23 mouse cellular contexts compared by ENCODE assay signal in genomic region chr7:113612628-113613027, GRCm38 (mm10).
DNase-seq lines count a peak whose midpoint lies in the region; ATAC-seq and TF ChIP-seq lines count a peak whose summit lies in the region.
"Had no signal": no experiment of that assay in that cellular context is flagged by ENCODE, and none has a peak within 500 bp of the region (broad histone marks: within the 10 kb centered on the region; RNA-seq: fewer than 3 reads in every experiment).

No protein-coding gene starts in this region.

- H3K27me3 ChIP-seq in heart, embryonic 10.5 days (ENCODE audit: insufficient read depth, poor library complexity, severe bottlenecking), result no peaks in the 10 kb centered on the region
- no peaks in the 10 kb centered on the region for H3K27me3 ChIP-seq in spleen, adult 2 months (ENCODE audit: control insufficient read depth, insufficient read depth, low read length)
- H3K27me3 ChIP-seq in liver, postnatal 0 days (ENCODE audit: insufficient read depth, low read length), result no peaks in the 10 kb centered on the region
- no peaks in the 10 kb centered on the region for H3K27me3 ChIP-seq in splenic B cell, adult 2 months (ENCODE audit: control insufficient read depth, insufficient read depth, low read length, poor library complexity, severe bottlenecking)
- H3K27me3 ChIP-seq: CH12.LX; embryonic facial prominence, embryonic 12.5 days; forebrain, embryonic 13.5 days; hindbrain, embryonic 13.5 days; intestine, embryonic 15.5 days; liver, embryonic 15.5 days; midbrain, embryonic 12.5 days had no signal

- ATAC-seq in liver, postnatal 0 days, result peak; percentile 50
- ATAC-seq: forebrain, embryonic 13.5 days; intestine, embryonic 15.5 days had no signal

- WGBS in heart, embryonic 10.5 days, result 73% methylated on average over 4 of the region's 4 CpGs
- 42% methylated on average over 4 of the region's 4 CpGs for WGBS in spleen, adult 2 months
- WGBS in liver, postnatal 0 days (ENCODE audit: insufficient replicate concordance), result 45% methylated on average over 4 of the region's 4 CpGs

- H3K27ac ChIP-seq in heart, embryonic 10.5 days, result 0 out of 2 replicates have a peak overlapping the region, but pooled peaks have one; percentile 10
- H3K27ac ChIP-seq in spleen, adult 2 months (ENCODE audit: insufficient read depth, low read length), result peak overlapping the region; percentile 42
- no peak overlapping the region for H3K27ac ChIP-seq in liver, postnatal 0 days (ENCODE audit: low read depth)
- H3K27ac ChIP-seq: embryonic facial prominence, embryonic 12.5 days; forebrain, embryonic 13.5 days; hindbrain, embryonic 13.5 days; intestine, embryonic 15.5 days; liver, embryonic 15.5 days; macrophage; midbrain, embryonic 12.5 days had no signal

- H3K36me3 ChIP-seq in heart, embryonic 10.5 days, result no peaks in the 10 kb centered on the region
- H3K36me3 ChIP-seq in spleen, adult 2 months (ENCODE audit: control insufficient read depth, insufficient read depth, low read length), result no peaks in the 10 kb centered on the region
- no peaks in the 10 kb centered on the region for H3K36me3 ChIP-seq in liver, postnatal 0 days (replicated peaks; ENCODE audit: insufficient read depth, low read length)
- no peaks in the 10 kb centered on the region for H3K36me3 ChIP-seq in splenic B cell, adult 2 months (ENCODE audit: control insufficient read depth, insufficient read depth, low read length, poor library complexity, severe bottlenecking)
- H3K36me3 ChIP-seq: embryonic facial prominence, embryonic 12.5 days; hindbrain, embryonic 13.5 days; intestine, embryonic 15.5 days; liver, embryonic 15.5 days; midbrain, embryonic 12.5 days had no signal

- no peak overlapping the region for H3K9ac ChIP-seq in liver, postnatal 0 days (replicated peaks)
- H3K9ac ChIP-seq: embryonic facial prominence, embryonic 12.5 days; forebrain, embryonic 13.5 days; hindbrain, embryonic 13.5 days; intestine, embryonic 15.5 days; liver, embryonic 15.5 days; midbrain, embryonic 12.5 days had no signal

- no peak for DNase-seq in heart, embryonic 10.5 days (ENCODE audit: low spot score)
- DNase-seq in heart, postnatal 14 days, result no peak
- DNase-seq in spleen, adult 2 months (ENCODE audit: low read depth in 1 of 2, low spot score in 2 of 2), result no peak
- DNase-seq in spleen, adult 18-20 months, result no peak
- DNase-seq in liver, postnatal 0 days, result peak; percentile 28
- DNase-seq in splenic B cell, adult 2 months (ENCODE audit: low read depth, low spot score), result peak; percentile 17
- DNase-seq in ovary, adult 18-20 months (ENCODE audit: low spot score), result no peak
- DNase-seq in urinary bladder, postnatal 4 days (ENCODE audit: low spot score in 2 of 2), result no peak
- DNase-seq: adrenal gland, postnatal 36 days; cerebellum, adult 9-10 months; gastrocnemius, postnatal 10 days; kidney, adult 9 months; kidney, postnatal 36 days; right cerebral cortex, postnatal 14 days had no signal

- no peak overlapping the region for H3K4me2 ChIP-seq in liver, postnatal 0 days (ENCODE audit: low read depth, low read length)
- H3K4me2 ChIP-seq: embryonic facial prominence, embryonic 12.5 days; forebrain, embryonic 13.5 days; hindbrain, embryonic 13.5 days; intestine, embryonic 15.5 days; liver, embryonic 15.5 days; midbrain, embryonic 12.5 days had no signal

- intact Hi-C loops in heart, postnatal 14 days (cut with DNase I), result no loop called here

- TF ChIP-seq POLR2A in spleen, adult 2 months (IDR thresholded peaks at IDR 0.05; ENCODE audit: low read depth, low read length), result no peak

- no peaks in the 10 kb centered on the region for H3K9me3 ChIP-seq in heart, embryonic 10.5 days
- no peaks in the 10 kb centered on the region for H3K9me3 ChIP-seq in liver, postnatal 0 days (ENCODE audit: low read length)
- H3K9me3 ChIP-seq: embryonic facial prominence, embryonic 12.5 days; forebrain, embryonic 13.5 days; hindbrain, embryonic 13.5 days; intestine, embryonic 15.5 days; liver, embryonic 15.5 days; midbrain, embryonic 12.5 days had no signal

- no peak for TF ChIP-seq EP300 in liver, postnatal 0 days (IDR thresholded peaks at IDR 0.05; ENCODE audit: low read depth)

- no peak overlapping the region for H3K4me3 ChIP-seq in heart, embryonic 10.5 days
- H3K4me3 ChIP-seq in spleen, adult 2 months (ENCODE audit: extremely low read depth, insufficient read depth, insufficient read length), result no peak overlapping the region
- H3K4me3 ChIP-seq in liver, postnatal 0 days (ENCODE audit: low read depth, low read length), result no peak overlapping the region
- H3K4me3 ChIP-seq: embryonic facial prominence, embryonic 12.5 days; erythroblast, embryonic 14.5 days; forebrain, embryonic 13.5 days; hindbrain, embryonic 13.5 days; intestine, embryonic 15.5 days; liver, embryonic 15.5 days; midbrain, embryonic 12.5 days had no signal

- TF ChIP-seq CTCF in spleen, adult 2 months (IDR thresholded peaks at IDR 0.05; ENCODE audit: extremely low read depth, insufficient read depth, insufficient read length, insufficient replicate concordance), result no peak
- TF ChIP-seq CTCF in liver, postnatal 0 days (IDR thresholded peaks at IDR 0.05; ENCODE audit: low read depth), result no peak

- H3K4me1 ChIP-seq in heart, embryonic 10.5 days, result peaks cover 33% of the 10 kb centered on the region
- H3K4me1 ChIP-seq in spleen, adult 2 months (ENCODE audit: control insufficient read depth, insufficient read depth, insufficient read length), result no peaks in the 10 kb centered on the region
- peaks cover 5% of the 10 kb centered on the region for H3K4me1 ChIP-seq in liver, postnatal 0 days (ENCODE audit: insufficient read depth)
- H3K4me1 ChIP-seq: embryonic facial prominence, embryonic 12.5 days; intestine, embryonic 15.5 days; liver, embryonic 15.5 days had no signal

Comparison
In these comparisons a context has a peak if more than half of its experiments do, and no peak if none do; other contexts are left out.
1. DNase-seq: peak in liver, postnatal 0 days (single experiment) and splenic B cell, adult 2 months (single experiment); none in heart, embryonic 10.5 days (single experiment), heart, postnatal 14 days (0 of 2), spleen, adult 2 months (0 of 2), spleen, adult 18-20 months (0 of 2), ovary, adult 18-20 months (single experiment) and urinary bladder, postnatal 4 days (0 of 2).